Mouse (Mus musculus) heart, embryonic 14.5 days (tissue): ENCODE results near the gene Ptgir. TPM values are rescaled to one million over a fixed set of nuclear protein-coding genes. Genes with fewer than 3 reads are reported as not detected.
A peak's percentile ranks its signal among the peaks of the same experiment; 100 is the strongest.

ENCODE experiments used
- ATAC-seq: fragments of 200-750 bp; cut with Nextera tagmentation; 2 replicates; pipeline ENCODE4 v1.8.0; 2017; ENCODE audit warnings: low read depth, moderate TSS enrichment; ENCODE audit not compliant: insufficient number of reproducible peaks, insufficient read depth, low FRiP score
- H3K27ac ChIP-seq, 2 experiments: fragments of 200-500 bp in 1 of 2; fragments of 300-500 bp in 1 of 2; sonication (generic) in 1 of 2; replicated peaks in 1 of 2; 2 replicates each; pipeline ENCODE4 v1.5.1; 2012 to 2014; ENCODE audit warnings: low read depth in 2 of 2, low read length in 2 of 2, control low read depth in 1 of 2, mild to moderate bottlenecking in 1 of 2, mixed read lengths in 1 of 2; ENCODE audit not compliant: control insufficient read depth in 1 of 2, insufficient read depth in 1 of 2
- H3K27me3 ChIP-seq: fragments of 300-500 bp; sonication (generic); 2 replicates; pipeline ENCODE4 v1.6.1; 2014; ENCODE audit warnings: mild to moderate bottlenecking, low read length, control low read depth; ENCODE audit not compliant: control insufficient read depth, insufficient read depth
- H3K36me3 ChIP-seq: fragments of 300-500 bp; sonication (generic); 2 replicates; pipeline ENCODE4 v1.6.1; 2014; ENCODE audit warnings: mild to moderate bottlenecking, control low read depth, low read length, mixed read lengths; ENCODE audit not compliant: control insufficient read depth, insufficient read depth
- H3K4me1 ChIP-seq, 2 experiments: fragments of 200-500 bp in 1 of 2; fragments of 300-500 bp in 1 of 2; sonication (generic) in 1 of 2; 2 replicates each; pipeline ENCODE4 v1.6.1; 2012 to 2014; ENCODE audit warnings: low read length in 2 of 2, control low read depth in 1 of 2, mixed read lengths in 1 of 2; ENCODE audit not compliant: control insufficient read depth in 2 of 2, insufficient read depth in 2 of 2
- H3K4me2 ChIP-seq: fragments of 300-500 bp; sonication (generic); 2 replicates; pipeline ENCODE4 v1.6.1; 2014; ENCODE audit warnings: mild to moderate bottlenecking, low read length
- H3K4me3 ChIP-seq, 2 experiments: fragments of 200-500 bp in 1 of 2; fragments of 300-500 bp in 1 of 2; sonication (generic) in 1 of 2; 2 replicates each; pipeline ENCODE4 v1.5.1; 2012 to 2014; ENCODE audit warnings: low read length in 2 of 2, mild to moderate bottlenecking in 2 of 2, control low read depth in 1 of 2, low read depth in 1 of 2, moderate library complexity in 1 of 2; ENCODE audit not compliant: control insufficient read depth in 1 of 2, insufficient read depth in 1 of 2
- H3K9ac ChIP-seq: fragments of 300-500 bp; sonication (generic); 2 replicates; pipeline ENCODE4 v1.6.1; 2014; ENCODE audit warnings: mild to moderate bottlenecking, low read length
- H3K9me3 ChIP-seq: fragments of 300-500 bp; sonication (generic); 2 replicates; pipeline ENCODE4 v1.6.1; 2016; ENCODE audit warnings: low read length, control low read depth; ENCODE audit not compliant: control insufficient read depth
- whole genome bisulfite sequencing: fragments of 180-500 bp; shearing (Covaris S2); extraction: QIAGEN DNeasy Blood & Tissue Kit; methylation state at CpG from one replicate; pipeline ENCODE4 v1.1.7; 2014; 5-methylcytosine and 5-hydroxymethylcytosine counted together
- polyA plus RNA-seq: library from polyadenylated mRNA; unstranded; fragments of >200 nt; fragmentation: Nextera tagmentation; extraction: Ambion mirVana; gene quantifications from 2 replicates; pipeline ENCODE4 v1.2.1, GENCODE M21; 2014

Gene Ptgir
- polyA plus RNA-seq, 1 experiment from 2014 or later: 0.38 TPM

DNA sequence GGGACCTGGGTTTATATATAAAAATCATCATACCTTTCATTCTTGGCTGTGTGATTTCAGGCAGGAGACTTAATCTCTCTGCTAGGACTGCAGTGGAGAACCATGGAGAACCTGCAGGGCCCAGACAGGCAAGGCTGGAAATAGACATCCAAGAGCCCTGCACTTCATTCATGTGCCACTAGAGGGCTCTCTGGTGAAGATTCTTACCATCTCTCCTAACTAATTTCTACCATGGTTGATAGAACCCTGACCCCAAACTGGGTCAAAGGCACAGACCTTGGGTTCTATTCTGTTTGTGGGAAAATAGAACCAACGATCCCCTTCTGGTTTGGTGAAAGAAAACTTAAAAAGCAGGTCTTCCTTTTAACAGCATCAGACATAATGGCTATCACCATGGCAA lies 24.6 kb downstream of the Ptgir start:
- no peak overlapping the region for H3K9ac ChIP-seq
- 3% methylated on average over 1 of the region's 1 CpGs for WGBS
- H3K27me3 ChIP-seq: no peaks in the 10 kb centered on the region
- no peak for ATAC-seq
- H3K4me3 ChIP-seq: no peak overlapping the region
- H3K27ac ChIP-seq: no peak overlapping the region
- no peaks in the 10 kb centered on the region for H3K4me1 ChIP-seq
- no peaks in the 10 kb centered on the region for H3K9me3 ChIP-seq
- no peak overlapping the region for H3K4me2 ChIP-seq
- H3K36me3 ChIP-seq: no peaks in the 10 kb centered on the region

GRCm38 (mm10) chr7:16931968-16932627 lies 25.8 kb downstream of the Ptgir start:
- no peaks in the 10 kb centered on the region for H3K9me3 ChIP-seq
- H3K36me3 ChIP-seq: no peaks in the 10 kb centered on the region
- no peaks in the 10 kb centered on the region for H3K27me3 ChIP-seq
- no peak overlapping the region for H3K4me3 ChIP-seq
- ATAC-seq: 0 out of 2 replicates have a peak, but pooled peaks have one; percentile 5
- no peak overlapping the region for H3K9ac ChIP-seq
- H3K27ac ChIP-seq: no peak overlapping the region
- H3K4me2 ChIP-seq: no peak overlapping the region
- H3K4me1 ChIP-seq: no peaks in the 10 kb centered on the region
- 17% methylated on average over 14 of the region's 14 CpGs for WGBS

DNA sequence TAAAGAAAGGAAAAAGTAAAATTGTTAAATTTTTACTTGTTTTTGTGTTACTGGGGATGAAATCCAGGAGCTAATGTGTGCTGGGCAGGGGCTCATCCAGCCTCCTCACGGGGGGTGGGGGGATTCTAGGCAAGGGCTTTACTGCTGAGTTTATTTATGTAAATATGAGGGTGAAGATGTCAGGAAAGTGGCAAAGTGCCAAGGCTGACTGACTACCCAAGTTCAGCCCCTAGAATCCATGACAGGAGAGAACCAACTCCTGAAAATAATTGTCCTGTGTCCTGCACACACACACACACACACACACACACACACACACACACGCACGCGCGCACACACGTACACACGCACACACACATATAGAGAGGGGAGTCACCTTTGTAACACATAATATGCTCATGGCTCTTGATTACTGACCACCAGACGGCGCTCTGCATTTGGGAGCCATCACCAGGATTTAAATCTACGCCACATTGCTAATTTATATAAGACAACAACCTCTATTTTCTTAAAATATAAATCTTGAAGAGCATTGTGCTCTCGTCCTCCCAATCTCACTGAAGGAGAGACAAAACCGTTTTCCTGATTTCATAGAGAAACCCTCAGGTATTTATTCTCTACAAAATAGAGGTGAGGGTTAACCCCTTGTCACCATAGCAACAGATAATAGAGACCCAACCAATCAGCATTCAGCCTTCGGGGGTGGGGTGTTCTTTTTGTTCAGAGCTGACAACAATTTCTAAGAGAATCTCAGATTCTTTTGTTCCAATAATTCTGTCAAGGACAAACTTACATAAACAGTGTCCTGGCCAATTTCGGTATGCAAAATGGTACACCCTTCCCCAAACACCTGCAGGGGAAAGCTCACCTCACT lies 26.7 kb downstream of the Ptgir start:
- H3K4me2 ChIP-seq: no peak overlapping the region
- no peak overlapping the region for H3K9ac ChIP-seq
- H3K4me1 ChIP-seq: no peaks in the 10 kb centered on the region
- H3K36me3 ChIP-seq: no peaks in the 10 kb centered on the region
- 29% methylated on average over 14 of the region's 14 CpGs for WGBS
- no peak overlapping the region for H3K27ac ChIP-seq
- no peaks in the 10 kb centered on the region for H3K9me3 ChIP-seq
- no peak for ATAC-seq
- H3K4me3 ChIP-seq: no peak overlapping the region
- H3K27me3 ChIP-seq: no peaks in the 10 kb centered on the region

DNA sequence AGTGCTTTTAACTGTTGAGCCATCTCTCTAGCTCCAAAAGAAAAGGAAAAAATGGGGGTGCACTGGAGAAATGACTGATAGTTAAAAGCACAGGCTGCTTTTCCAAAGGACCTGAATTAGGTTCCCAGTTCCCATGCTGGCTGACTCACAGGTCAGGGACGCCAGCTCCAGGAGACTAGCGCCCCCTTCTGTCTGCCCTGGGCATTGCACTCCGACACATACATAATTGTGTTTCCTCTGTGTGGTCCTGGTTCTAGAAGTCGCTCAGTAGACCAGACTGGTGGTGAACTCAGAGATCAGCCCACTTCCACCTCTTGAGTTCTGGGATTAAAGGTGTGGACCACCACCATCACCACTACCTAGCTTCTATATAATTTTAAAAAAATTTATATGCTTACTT lies 31.0 kb downstream of the Ptgir start:
- no peak overlapping the region for H3K27ac ChIP-seq

DNA sequence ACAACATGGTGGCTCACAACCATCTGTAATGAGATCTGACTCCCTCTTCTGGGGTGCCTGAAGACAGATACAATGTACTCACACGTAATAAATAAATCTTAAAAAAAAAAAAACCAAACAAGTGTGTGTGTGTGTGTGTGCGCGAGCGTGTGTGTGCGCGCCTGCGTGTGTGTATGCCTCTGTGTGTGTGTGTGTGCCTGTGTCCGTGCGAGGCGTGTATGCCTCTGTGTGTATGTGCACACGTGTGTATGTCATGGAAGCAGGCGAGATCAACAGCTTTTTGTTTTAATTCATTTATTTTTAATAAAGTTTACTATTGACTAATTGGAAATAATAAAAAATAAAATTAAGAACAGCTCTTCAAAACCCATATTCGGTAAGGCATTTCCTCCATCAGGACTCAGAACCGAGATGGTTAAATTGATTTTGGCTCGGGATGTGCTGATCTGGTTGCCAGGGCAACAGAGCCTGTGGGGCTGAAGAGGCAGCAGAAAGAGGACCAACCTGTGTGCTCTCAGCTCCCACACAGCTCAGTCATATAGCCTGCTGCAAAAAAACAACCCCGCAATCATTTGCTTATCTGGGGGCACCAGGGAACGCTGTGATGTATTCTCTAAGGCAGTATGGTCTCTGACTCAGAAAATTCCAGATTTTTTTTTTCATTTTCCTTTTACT lies 32.0 kb downstream of the Ptgir start:
- H3K9ac ChIP-seq: no peak overlapping the region
- no peaks in the 10 kb centered on the region for H3K9me3 ChIP-seq
- H3K4me1 ChIP-seq: peaks cover 6 to 12% of the 10 kb centered on the region in 2 experiments; a peak in 3 of 4 replicates
- no peak overlapping the region for H3K27ac ChIP-seq
- 72% methylated on average over 17 of the region's 17 CpGs for WGBS
- H3K4me2 ChIP-seq: no peak overlapping the region
- ATAC-seq: no peak
- H3K36me3 ChIP-seq: no peaks in the 10 kb centered on the region
- H3K27me3 ChIP-seq: no peaks in the 10 kb centered on the region
- H3K4me3 ChIP-seq: no peak overlapping the region

More for the DNA sequence above, 31.0 kb downstream of the Ptgir start:
- Histone ChIP-seq H3K4me3 (no peak overlapping the region), H3K36me3 (no peaks in the 10 kb centered on the region), H3K4me1 (peaks cover 6 to 12% of the 10 kb centered on the region in 2 experiments; a peak in 3 of 4 replicates), H3K4me2 (no peak overlapping the region), H3K9ac (no peak overlapping the region), H3K9me3 (no peaks in the 10 kb centered on the region), H3K27me3 (no peaks in the 10 kb centered on the region)
- ATAC-seq: no peak
- 41% methylated on average over 4 of the region's 4 CpGs for WGBS

- WGBS: 23% methylated on average over 7 of the region's 7 CpGs
- no peak for ATAC-seq
- H3K9ac ChIP-seq: no peak overlapping the region
- H3K4me2 ChIP-seq: no peak overlapping the region
- no peaks in the 10 kb centered on the region for H3K9me3 ChIP-seq
- H3K27me3 ChIP-seq: peaks cover 4% of the 10 kb centered on the region
- H3K27ac ChIP-seq: peak overlapping the region; percentile 10 to 30; a peak in 1 of 4 replicates
- H3K36me3 ChIP-seq: no peaks in the 10 kb centered on the region
- H3K4me1 ChIP-seq: peaks cover 11 to 17% of the 10 kb centered on the region in 2 experiments
- H3K4me3 ChIP-seq: no peak overlapping the region
Measured at GRCm38 (mm10) chr7:16940292-16940691, 34.0 kb downstream of the Ptgir start.

- no peak for ATAC-seq
- Histone ChIP-seq H3K27me3 (peaks cover 29% of the 10 kb centered on the region), H3K9ac (no peak overlapping the region), H3K4me1 (peaks cover 28 to 37% of the 10 kb centered on the region in 2 experiments), H3K4me2 (no peak overlapping the region), H3K4me3 (no peak overlapping the region), H3K36me3 (no peaks in the 10 kb centered on the region), H3K9me3 (no peaks in the 10 kb centered on the region), H3K27ac (no peak overlapping the region)
- 69% methylated on average over 4 of the region's 4 CpGs for WGBS
Measured at GRCm38 (mm10) chr7:16942861-16943260, 36.6 kb downstream of the Ptgir start.
